Mouse (Mus musculus) liver, adult 2 months (tissue): ENCODE data around the gene Rbfox3.

ENCODE experiments used
- CTCF ChIP-seq: fragments of 200-500 bp; IDR thresholded peaks from 2 replicates; pipeline ENCODE4 v1.5.1; 2011; ENCODE audit warnings: low read depth, low read length, control low read depth
- POLR2A ChIP-seq: fragments of 200-500 bp; IDR thresholded peaks from 2 replicates; pipeline ENCODE4 v1.6.1; 2011; ENCODE audit warnings: low read length, control low read depth; ENCODE audit not compliant: insufficient read depth; ENCODE audit errors: extremely low read depth

DNA sequence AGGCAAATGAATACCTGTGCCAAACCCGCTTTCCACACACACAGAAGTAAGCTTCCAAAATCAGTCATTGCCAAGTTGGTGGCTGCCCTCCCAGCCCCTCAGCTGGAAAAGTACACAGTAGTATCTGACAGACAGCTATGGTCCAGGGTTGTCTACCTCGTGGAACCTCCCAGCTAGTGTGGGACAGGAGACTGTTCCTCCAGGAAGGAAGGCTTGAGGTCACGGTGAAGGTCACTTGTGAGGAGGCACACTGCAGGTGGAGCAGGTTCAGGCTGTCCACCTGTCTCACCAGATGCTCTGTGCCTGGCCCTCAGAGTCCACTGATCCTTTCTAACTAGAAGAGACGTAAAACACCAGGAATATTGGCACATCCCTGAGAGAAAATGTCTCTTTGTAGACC, 21.9 kb downstream of the Rbfox3 start:
- TF ChIP-seq CTCF, result no peak
- no peak for TF ChIP-seq POLR2A
